Mouse (Mus musculus): ENCODE results near the gene Btbd35f12.
"Not testable (repeated sequence)": the region's sequence is repeated elsewhere in the genome, so short reads cannot be mapped to it uniquely, and the experiment has no call there.

Gene Btbd35f12

DNA sequence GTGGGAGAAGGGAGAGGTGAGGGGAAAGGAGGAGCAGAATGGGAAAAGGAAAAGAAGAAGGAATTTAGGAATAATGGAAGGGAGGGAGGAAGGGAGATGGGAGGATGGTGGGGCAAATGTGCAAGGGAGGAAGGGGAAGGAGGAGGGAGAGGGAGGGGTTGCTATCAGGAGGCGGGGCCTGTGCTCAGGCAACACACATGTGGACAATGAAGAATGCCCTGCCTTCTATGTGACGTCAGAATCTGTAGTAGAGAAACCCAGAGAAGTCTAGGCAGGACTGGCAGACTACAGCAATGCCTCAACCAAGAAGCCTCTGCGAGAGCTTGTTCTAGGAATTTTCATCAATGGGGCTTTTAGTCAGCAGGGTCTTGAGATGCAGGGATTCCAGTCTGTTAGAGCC lies at the start of gene Btbd35f12:
Gene Btbd35f12 (plus strand): TSS at position 301 of the 400 bp plus-strand sequence.
- not testable (repeated sequence) for DNase-seq

DNA sequence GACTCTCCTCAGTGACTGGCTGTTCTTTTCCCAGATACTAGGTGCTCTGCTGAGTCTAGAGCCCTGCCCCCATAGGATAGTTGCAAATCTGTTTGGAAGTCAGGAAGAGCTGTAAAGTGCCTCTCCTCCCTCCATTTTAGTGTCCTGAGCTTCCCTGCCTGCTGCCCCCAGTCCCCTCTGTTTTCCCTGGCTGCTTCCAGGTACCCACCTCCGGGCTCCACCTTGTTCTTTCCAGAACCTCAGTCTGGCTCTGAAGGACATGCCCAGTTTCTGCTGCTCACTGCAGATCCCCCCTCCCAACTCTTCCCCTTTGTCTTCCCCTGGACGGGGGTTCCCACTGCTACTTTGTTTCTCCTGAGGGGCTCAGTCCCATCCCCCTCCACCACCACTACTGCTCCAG lies 40.1 kb downstream of the Btbd35f12 start:
- peak in 1 of 2 experiments; percentile 4 for DNase-seq

Measured in thymus, adult 18-20 months (tissue).